Mouse (Mus musculus) heart, embryonic 14.5 days (tissue): ENCODE measurements around the gene Plagl1. TPM values are rescaled to one million over a fixed set of nuclear protein-coding genes. Genes with fewer than 3 reads are reported as not detected.

ENCODE experiments used
- ATAC-seq: fragments of 200-750 bp; cut with Nextera tagmentation; 2 replicates; pipeline ENCODE4 v1.8.0; 2017; ENCODE audit warnings: low read depth, moderate TSS enrichment; ENCODE audit not compliant: insufficient number of reproducible peaks, insufficient read depth, low FRiP score
- H3K27ac ChIP-seq, 2 experiments: fragments of 200-500 bp in 1 of 2; fragments of 300-500 bp in 1 of 2; sonication (generic) in 1 of 2; replicated peaks in 1 of 2; 2 replicates each; pipeline ENCODE4 v1.5.1; 2012 to 2014; ENCODE audit warnings: low read depth in 2 of 2, low read length in 2 of 2, control low read depth in 1 of 2, mild to moderate bottlenecking in 1 of 2, mixed read lengths in 1 of 2; ENCODE audit not compliant: control insufficient read depth in 1 of 2, insufficient read depth in 1 of 2
- H3K27me3 ChIP-seq: fragments of 300-500 bp; sonication (generic); 2 replicates; pipeline ENCODE4 v1.6.1; 2014; ENCODE audit warnings: mild to moderate bottlenecking, low read length, control low read depth; ENCODE audit not compliant: control insufficient read depth, insufficient read depth
- H3K36me3 ChIP-seq: fragments of 300-500 bp; sonication (generic); 2 replicates; pipeline ENCODE4 v1.6.1; 2014; ENCODE audit warnings: mild to moderate bottlenecking, control low read depth, low read length, mixed read lengths; ENCODE audit not compliant: control insufficient read depth, insufficient read depth
- H3K4me1 ChIP-seq, 2 experiments: fragments of 200-500 bp in 1 of 2; fragments of 300-500 bp in 1 of 2; sonication (generic) in 1 of 2; 2 replicates each; pipeline ENCODE4 v1.6.1; 2012 to 2014; ENCODE audit warnings: low read length in 2 of 2, control low read depth in 1 of 2, mixed read lengths in 1 of 2; ENCODE audit not compliant: control insufficient read depth in 2 of 2, insufficient read depth in 2 of 2
- H3K4me2 ChIP-seq: fragments of 300-500 bp; sonication (generic); 2 replicates; pipeline ENCODE4 v1.6.1; 2014; ENCODE audit warnings: mild to moderate bottlenecking, low read length
- H3K4me3 ChIP-seq, 2 experiments: fragments of 200-500 bp in 1 of 2; fragments of 300-500 bp in 1 of 2; sonication (generic) in 1 of 2; 2 replicates each; pipeline ENCODE4 v1.5.1; 2012 to 2014; ENCODE audit warnings: low read length in 2 of 2, mild to moderate bottlenecking in 2 of 2, control low read depth in 1 of 2, low read depth in 1 of 2, moderate library complexity in 1 of 2; ENCODE audit not compliant: control insufficient read depth in 1 of 2, insufficient read depth in 1 of 2
- H3K9ac ChIP-seq: fragments of 300-500 bp; sonication (generic); 2 replicates; pipeline ENCODE4 v1.6.1; 2014; ENCODE audit warnings: mild to moderate bottlenecking, low read length
- H3K9me3 ChIP-seq: fragments of 300-500 bp; sonication (generic); 2 replicates; pipeline ENCODE4 v1.6.1; 2016; ENCODE audit warnings: low read length, control low read depth; ENCODE audit not compliant: control insufficient read depth
- WGBS: fragments of 180-500 bp; shearing (Covaris S2); extraction: QIAGEN DNeasy Blood & Tissue Kit; methylation state at CpG from one replicate; pipeline ENCODE4 v1.1.7; 2014; 5-methylcytosine and 5-hydroxymethylcytosine counted together
- polyA plus RNA-seq: library from polyadenylated mRNA; unstranded; fragments of >200 nt; fragmentation: Nextera tagmentation; extraction: Ambion mirVana; gene quantifications from 2 replicates; pipeline ENCODE4 v1.2.1, GENCODE M21; 2014

Gene Plagl1
- polyA plus RNA-seq, 1 experiment from 2014 or later: 279 TPM

DNA sequence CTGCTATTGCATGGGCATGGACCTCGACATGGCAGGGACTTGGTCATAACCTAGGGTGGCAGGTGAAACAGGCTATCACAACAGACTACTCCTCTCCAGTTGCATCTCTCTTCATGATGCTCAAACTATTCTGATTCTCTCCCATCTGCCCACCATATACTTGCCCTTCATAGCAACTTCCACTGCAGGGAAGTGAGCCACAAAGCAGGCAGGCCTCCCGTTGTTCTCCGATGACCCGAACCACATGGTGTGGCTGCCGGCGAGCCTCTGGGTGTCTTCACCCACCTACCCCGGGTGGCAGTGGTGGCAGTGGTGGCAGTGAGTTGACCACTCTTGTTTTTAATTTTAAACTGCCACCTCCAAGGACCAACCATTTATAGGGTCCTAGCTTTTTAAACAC is 75.4 kb downstream of the Plagl1 start:
- H3K4me1 ChIP-seq: peaks cover 0 to 6% of the 10 kb centered on the region in 2 experiments; a peak in 1 of 4 replicates
- WGBS: 89% methylated on average over 7 of the region's 7 CpGs
- H3K9ac ChIP-seq: no peak overlapping the region
- no peak; the same call in 1 of the 2 replicates for ATAC-seq
- 0 out of 2 replicates have a peak, but pooled peaks cover 3% of the 10 kb centered on the region for H3K36me3 ChIP-seq
- no peak overlapping the region for H3K27ac ChIP-seq
- no peak overlapping the region for H3K4me2 ChIP-seq
- no peaks in the 10 kb centered on the region for H3K9me3 ChIP-seq
- H3K4me3 ChIP-seq: no peak overlapping the region
- no peaks in the 10 kb centered on the region for H3K27me3 ChIP-seq

DNA sequence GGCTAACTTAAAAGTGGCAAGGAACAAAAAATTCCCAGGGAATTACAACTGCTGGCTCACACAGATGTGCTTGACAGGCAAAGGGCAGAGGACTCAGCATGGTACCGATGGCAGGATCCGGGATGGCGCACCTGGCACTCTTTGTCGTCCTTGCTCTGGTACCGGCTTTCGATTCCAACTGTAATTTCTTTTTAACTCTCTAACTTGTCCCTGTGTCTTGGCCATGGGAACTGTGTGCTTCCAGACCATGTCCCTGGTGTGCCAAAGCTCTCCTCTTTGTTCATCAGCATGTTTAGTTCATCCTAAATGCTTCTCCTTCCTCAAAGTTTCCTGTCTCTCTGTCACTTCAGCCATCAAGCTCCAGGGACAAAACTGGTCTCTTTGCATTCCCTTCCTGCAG is 77.6 kb downstream of the Plagl1 start:
- whole genome bisulfite sequencing: 93% methylated on average over 6 of the region's 6 CpGs

DNA sequence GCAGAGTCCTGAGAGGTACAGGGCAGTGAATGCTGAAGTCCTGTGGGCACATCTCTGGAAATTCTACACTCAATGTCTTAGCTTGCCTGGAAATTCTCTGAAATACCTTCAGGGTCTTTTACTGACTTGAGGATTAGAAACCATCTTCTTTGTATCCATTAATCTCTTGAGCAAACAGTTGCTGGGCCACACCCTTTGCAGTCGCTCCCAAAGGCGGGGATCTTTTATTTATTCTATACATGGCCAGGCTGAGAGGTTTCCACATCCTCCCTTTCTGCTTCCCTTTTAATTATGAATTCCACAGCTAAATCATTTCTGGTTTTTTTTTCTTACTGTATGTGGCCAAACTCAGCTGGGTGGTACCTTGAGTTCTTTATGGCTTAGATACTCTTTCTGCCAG is 80.1 kb downstream of the Plagl1 start:
- Histone ChIP-seq H3K27me3 (no peaks in the 10 kb centered on the region), H3K9ac (no peak overlapping the region), H3K4me2 (no peak overlapping the region), H3K4me3 (no peak overlapping the region), H3K27ac (no peak overlapping the region), H3K36me3 (no peaks in the 10 kb centered on the region), H3K9me3 (no peaks in the 10 kb centered on the region), H3K4me1 (peaks cover 0 to 6% of the 10 kb centered on the region in 2 experiments; a peak in 1 of 4 replicates)
- ATAC-seq: no peak
- WGBS: 71% methylated on average over 2 of the region's 2 CpGs

More for the DNA sequence above, 77.6 kb downstream of the Plagl1 start:
- Histone ChIP-seq H3K9me3 (no peaks in the 10 kb centered on the region), H3K4me2 (no peak overlapping the region), H3K36me3 (no peaks in the 10 kb centered on the region), H3K27ac (no peak overlapping the region), H3K27me3 (no peaks in the 10 kb centered on the region), H3K4me1 (peaks cover 0 to 6% of the 10 kb centered on the region in 2 experiments; a peak in 1 of 4 replicates), H3K4me3 (no peak overlapping the region), H3K9ac (no peak overlapping the region)
- no peak for ATAC-seq

DNA sequence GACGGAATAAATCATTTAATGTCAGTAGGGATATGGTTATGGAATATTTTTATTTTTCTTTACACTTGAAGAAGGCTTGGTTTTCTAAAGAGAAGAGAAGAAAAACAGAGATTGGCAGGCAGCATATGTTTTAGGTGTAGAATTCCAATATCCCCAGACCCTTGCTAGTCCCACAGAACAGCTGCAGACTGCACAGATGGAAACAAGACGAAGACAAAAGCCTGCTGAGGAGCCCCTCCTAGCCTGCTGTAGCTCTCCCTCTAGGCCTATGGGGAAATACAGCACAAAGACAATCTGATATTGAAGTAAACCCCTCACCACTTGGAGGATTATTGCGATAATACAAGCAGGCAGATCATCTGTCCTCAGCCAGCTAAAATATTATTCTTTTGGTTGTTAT is 90.1 kb downstream of the Plagl1 start:
- 72% methylated on average over 3 of the region's 3 CpGs for WGBS
- H3K9ac ChIP-seq: no peak overlapping the region
- H3K9me3 ChIP-seq: no peaks in the 10 kb centered on the region
- H3K4me3 ChIP-seq: no peak overlapping the region
- H3K27ac ChIP-seq: no peak overlapping the region
- H3K27me3 ChIP-seq: no peaks in the 10 kb centered on the region
- H3K4me1 ChIP-seq: no peaks in the 10 kb centered on the region
- H3K36me3 ChIP-seq: no peaks in the 10 kb centered on the region
- ATAC-seq: no peak
- no peak overlapping the region for H3K4me2 ChIP-seq

DNA sequence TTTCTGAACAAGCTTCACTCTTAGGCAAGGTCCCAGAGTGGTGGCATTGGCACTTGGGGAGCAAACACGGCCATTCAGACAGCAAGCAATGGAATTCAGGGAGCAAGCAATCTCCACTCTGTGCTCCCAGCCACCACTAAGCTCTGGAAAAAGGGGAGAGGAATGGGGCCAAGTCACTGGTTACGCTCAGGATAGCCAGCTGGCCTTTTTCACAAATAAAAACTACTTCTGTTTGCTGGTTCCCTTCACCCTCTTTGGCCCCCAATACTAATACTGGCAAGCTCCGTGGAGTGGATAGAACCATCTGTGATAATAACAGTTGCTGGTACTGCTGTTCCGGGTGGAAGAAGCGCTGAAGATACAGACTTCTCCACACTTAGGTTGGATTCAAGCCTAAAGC is 91.0 kb downstream of the Plagl1 start:
- H3K9me3 ChIP-seq: no peaks in the 10 kb centered on the region
- H3K9ac ChIP-seq: no peak overlapping the region
- H3K4me1 ChIP-seq: no peaks in the 10 kb centered on the region
- no peaks in the 10 kb centered on the region for H3K27me3 ChIP-seq
- H3K27ac ChIP-seq: no peak overlapping the region
- WGBS: 79% methylated on average over 5 of the region's 5 CpGs
- H3K4me3 ChIP-seq: no peak overlapping the region
- no peak overlapping the region for H3K4me2 ChIP-seq
- H3K36me3 ChIP-seq: no peaks in the 10 kb centered on the region
- ATAC-seq: no peak

DNA sequence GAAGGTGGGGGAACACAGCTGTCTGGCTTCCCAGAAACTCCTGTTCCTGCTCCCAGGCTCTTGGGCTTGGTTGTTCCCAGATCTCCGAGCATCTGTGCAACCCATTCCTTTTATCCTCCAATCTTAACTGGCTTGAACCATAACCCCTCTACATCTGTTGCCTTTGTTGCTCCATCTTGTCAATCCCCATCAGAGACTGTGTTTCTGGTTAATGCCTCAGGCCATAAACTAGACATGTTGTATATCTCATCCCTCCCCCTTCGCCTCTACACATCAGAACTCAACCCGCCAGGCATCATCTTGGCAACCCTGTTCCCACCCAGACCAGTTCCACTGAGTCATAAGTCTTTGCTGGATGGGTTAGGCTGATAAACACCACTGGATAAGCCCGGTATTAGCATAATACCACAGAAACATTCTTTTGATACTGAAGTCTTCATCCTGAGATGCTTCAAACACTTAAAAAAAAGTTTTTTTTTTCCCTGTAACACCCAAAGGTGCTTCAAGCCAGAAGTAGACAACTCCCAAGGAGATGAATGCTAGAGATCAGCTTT is 92.6 kb downstream of the Plagl1 start:
- no peaks in the 10 kb centered on the region for H3K27me3 ChIP-seq
- no peaks in the 10 kb centered on the region for H3K4me1 ChIP-seq
- no peaks in the 10 kb centered on the region for H3K36me3 ChIP-seq
- WGBS: 82% methylated on average over 4 of the region's 4 CpGs
- no peak overlapping the region for H3K9ac ChIP-seq
- no peak for ATAC-seq
- H3K4me2 ChIP-seq: no peak overlapping the region
- H3K4me3 ChIP-seq: no peak overlapping the region
- 0 out of 2 replicates have a peak, but pooled peaks cover 4% of the 10 kb centered on the region for H3K9me3 ChIP-seq
- no peak overlapping the region for H3K27ac ChIP-seq

DNA sequence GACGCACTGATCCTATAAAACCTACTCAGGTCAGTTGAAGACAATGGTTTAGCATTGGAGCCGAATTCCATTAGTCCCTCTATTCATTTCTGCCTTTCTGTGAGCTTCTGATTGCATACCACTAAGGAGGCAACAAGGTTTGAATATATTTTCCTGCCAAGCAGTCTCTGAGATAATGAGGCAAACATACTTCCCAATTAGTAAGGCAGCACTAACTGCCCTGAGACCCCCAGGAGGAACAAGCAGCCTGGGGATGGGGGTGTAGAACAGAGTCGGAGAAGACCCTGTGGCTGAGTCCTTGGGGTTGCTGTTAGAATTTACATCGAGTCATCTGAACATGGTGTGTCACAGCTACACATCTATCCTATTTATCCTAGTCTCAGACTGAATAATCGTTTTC is 95.1 kb downstream of the Plagl1 start:
- H3K4me1 ChIP-seq: no peaks in the 10 kb centered on the region
- WGBS: 85% methylated on average over 5 of the region's 5 CpGs
- no peak overlapping the region for H3K27ac ChIP-seq
- H3K9ac ChIP-seq: no peak overlapping the region
- 0 out of 2 replicates have a peak, but pooled peaks cover 5% of the 10 kb centered on the region for H3K9me3 ChIP-seq
- no peak for ATAC-seq
- H3K27me3 ChIP-seq: no peaks in the 10 kb centered on the region
- H3K4me2 ChIP-seq: no peak overlapping the region
- H3K4me3 ChIP-seq: no peak overlapping the region
- H3K36me3 ChIP-seq: no peaks in the 10 kb centered on the region

DNA sequence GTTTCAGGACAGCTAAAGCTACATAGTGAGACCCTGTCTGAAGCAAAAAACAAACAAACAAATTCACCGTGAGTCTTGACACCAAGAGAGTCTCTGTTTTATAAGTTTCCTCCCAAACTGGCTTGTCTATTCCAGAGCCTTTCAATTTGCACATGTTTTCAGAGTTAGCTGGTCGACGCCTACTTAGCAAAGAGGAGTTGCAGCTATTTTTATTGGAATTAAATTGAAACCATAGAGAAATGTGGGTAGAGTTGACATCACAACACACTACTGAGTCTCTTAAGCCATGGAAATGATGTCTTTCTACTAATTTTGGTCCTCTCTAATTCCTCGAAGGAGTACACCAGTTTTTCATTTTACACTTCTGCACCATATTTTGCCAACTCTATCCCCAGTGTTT is 100.6 kb downstream of the Plagl1 start:
- Histone ChIP-seq H3K36me3 (no peaks in the 10 kb centered on the region), H3K27me3 (no peaks in the 10 kb centered on the region), H3K9me3 (0 out of 2 replicates have a peak, but pooled peaks cover 5% of the 10 kb centered on the region), H3K4me2 (no peak overlapping the region), H3K4me1 (peaks cover 5 to 14% of the 10 kb centered on the region in 2 experiments), H3K27ac (no peak overlapping the region), H3K9ac (no peak overlapping the region), H3K4me3 (no peak overlapping the region)
- 94% methylated on average over 4 of the region's 4 CpGs for WGBS
- no peak for ATAC-seq
